Mouse (Mus musculus): ENCODE data around the gene Nrarp. TPM values are rescaled to one million over a fixed set of nuclear protein-coding genes. Genes with fewer than 3 reads are reported as not detected.

The Nrarp gene
- 0.39 and 2.2 TPM in 2 replicates for total RNA-seq (2017)

- peak; percentile 86 for ATAC-seq (replicated peaks; ENCODE audit: low read depth, poor library complexity, severe bottlenecking)
Measured at GRCm38 (mm10) chr2:25180478-25180903, at the start of gene Nrarp. Gene Nrarp, plus strand, starts transcription at chr2:25180758.

- ATAC-seq (replicated peaks; ENCODE audit: low read depth, poor library complexity, severe bottlenecking) = peak; percentile 39
Measured at GRCm38 (mm10) chr2:25131601-25132000, 49.0 kb upstream of the Nrarp start.

GRCm38 (mm10) chr2:25137832-25138231, 42.7 kb upstream of the Nrarp start:
- peak; percentile 69 for ATAC-seq (replicated peaks; ENCODE audit: low read depth, poor library complexity, severe bottlenecking)

GRCm38 (mm10) chr2:25141185-25141584, 39.4 kb upstream of the Nrarp start:
- ATAC-seq (replicated peaks; ENCODE audit: low read depth, poor library complexity, severe bottlenecking) = no peak

GRCm38 (mm10) chr2:25141921-25142320, 38.6 kb upstream of the Nrarp start:
- ATAC-seq (replicated peaks; ENCODE audit: low read depth, poor library complexity, severe bottlenecking) = no peak

GRCm38 (mm10) chr2:25145346-25145745, 35.2 kb upstream of the Nrarp start:
- ATAC-seq (replicated peaks; ENCODE audit: low read depth, poor library complexity, severe bottlenecking) = no peak

GRCm38 (mm10) chr2:25147398-25147797, 33.2 kb upstream of the Nrarp start:
- ATAC-seq (replicated peaks; ENCODE audit: low read depth, poor library complexity, severe bottlenecking) = no peak

GRCm38 (mm10) chr2:25147892-25148291, 32.7 kb upstream of the Nrarp start:
- no peak for ATAC-seq (replicated peaks; ENCODE audit: low read depth, poor library complexity, severe bottlenecking)

- ATAC-seq (replicated peaks; ENCODE audit: low read depth, poor library complexity, severe bottlenecking) = no peak
Measured at GRCm38 (mm10) chr2:25149643-25150042, 30.9 kb upstream of the Nrarp start.

GRCm38 (mm10) chr2:25151280-25151956, 29.1 kb upstream of the Nrarp start:
- no peak for ATAC-seq (replicated peaks; ENCODE audit: low read depth, poor library complexity, severe bottlenecking)

GRCm38 (mm10) chr2:25156177-25156576, 24.4 kb upstream of the Nrarp start:
- ATAC-seq (replicated peaks; ENCODE audit: low read depth, poor library complexity, severe bottlenecking) = no peak

GRCm38 (mm10) chr2:25156990-25157389, 23.6 kb upstream of the Nrarp start:
- no peak for ATAC-seq (replicated peaks; ENCODE audit: low read depth, poor library complexity, severe bottlenecking)

- peak; percentile 83 for ATAC-seq (replicated peaks; ENCODE audit: low read depth, poor library complexity, severe bottlenecking)
Measured at GRCm38 (mm10) chr2:25157655-25158054, 22.9 kb upstream of the Nrarp start.

- no peak for ATAC-seq (replicated peaks; ENCODE audit: low read depth, poor library complexity, severe bottlenecking)
Measured at GRCm38 (mm10) chr2:25167481-25167880, 13.1 kb upstream of the Nrarp start.

- no peak for ATAC-seq (replicated peaks; ENCODE audit: low read depth, poor library complexity, severe bottlenecking)
Measured at GRCm38 (mm10) chr2:25167919-25168664, 12.5 kb upstream of the Nrarp start.

GRCm38 (mm10) chr2:25168665-25168978, 11.9 kb upstream of the Nrarp start:
- no peak for ATAC-seq (replicated peaks; ENCODE audit: low read depth, poor library complexity, severe bottlenecking)

GRCm38 (mm10) chr2:25169778-25170177, 10.8 kb upstream of the Nrarp start:
- ATAC-seq (replicated peaks; ENCODE audit: low read depth, poor library complexity, severe bottlenecking) = no peak

- peak; percentile 22; the same call in 1 of the 2 replicates for ATAC-seq (replicated peaks; ENCODE audit: low read depth, poor library complexity, severe bottlenecking)
Measured at GRCm38 (mm10) chr2:25170326-25171100, 10.0 kb upstream of the Nrarp start.

- ATAC-seq (replicated peaks; ENCODE audit: low read depth, poor library complexity, severe bottlenecking) = no peak
Measured at GRCm38 (mm10) chr2:25171101-25171768, 9.3 kb upstream of the Nrarp start.

GRCm38 (mm10) chr2:25171769-25172153, 8.8 kb upstream of the Nrarp start:
- ATAC-seq (replicated peaks; ENCODE audit: low read depth, poor library complexity, severe bottlenecking) = no peak
